Mouse (Mus musculus) adrenal gland, postnatal 36 days (tissue): ENCODE measurements around the gene Ick. TPM values are rescaled to one million over a fixed set of nuclear protein-coding genes. Genes with fewer than 3 reads are reported as not detected.

ENCODE experiments used
- DNase-seq, 2 experiments: peaks; one replicate each; pipeline ENCODE4 v3.0.0; 2021; ENCODE audit warnings: mixed read lengths in 1 of 2
- total RNA-seq, 2 experiments: library from RNA; stranded (reverse); gene quantifications; 2 replicates each; pipeline ENCODE4 v1.2.3; 2021

Ick gene
- total RNA-seq, 2 experiments from 2014 or later = 17.5 to 20.4 TPM

- DNase-seq = peak; percentile 76 to 80
Observed at GRCm38 (mm10) chr9:78191736-78192135, 82.7 kb downstream of the Ick start.

DNA sequence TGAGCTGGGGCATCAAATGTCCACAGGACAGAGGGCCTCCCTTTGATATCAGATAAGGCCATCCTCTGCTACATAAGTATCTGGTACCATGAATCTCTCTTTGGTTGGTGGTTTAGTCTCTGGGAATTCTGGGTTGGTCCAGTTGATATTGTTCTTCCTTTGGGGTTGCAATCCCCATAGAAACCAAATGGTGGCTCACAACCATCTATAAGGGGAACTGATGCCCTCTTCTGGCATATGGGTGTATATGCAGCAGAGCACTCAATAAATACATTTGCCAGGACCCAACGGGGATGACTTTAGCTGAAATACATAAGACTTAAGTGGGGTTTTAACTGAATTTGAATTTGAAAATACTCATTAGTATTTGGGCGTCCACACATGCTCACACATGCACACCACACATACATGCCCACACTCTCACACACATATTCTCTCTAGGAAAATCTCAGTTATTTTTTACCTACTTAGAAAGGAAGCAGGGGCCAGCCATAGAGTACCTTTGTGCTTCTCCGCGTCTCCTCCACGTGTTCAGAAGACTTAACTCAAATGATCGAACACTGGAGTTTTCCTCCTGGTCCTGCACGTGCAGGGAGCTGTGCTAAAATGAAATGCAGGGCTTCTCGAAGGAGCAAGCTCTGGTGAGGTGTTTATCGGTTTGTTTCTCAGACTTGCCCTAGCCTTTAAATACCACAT lies 85.1 kb downstream of the Ick start:
- DNase-seq = peak; percentile 38 to 52

DNA sequence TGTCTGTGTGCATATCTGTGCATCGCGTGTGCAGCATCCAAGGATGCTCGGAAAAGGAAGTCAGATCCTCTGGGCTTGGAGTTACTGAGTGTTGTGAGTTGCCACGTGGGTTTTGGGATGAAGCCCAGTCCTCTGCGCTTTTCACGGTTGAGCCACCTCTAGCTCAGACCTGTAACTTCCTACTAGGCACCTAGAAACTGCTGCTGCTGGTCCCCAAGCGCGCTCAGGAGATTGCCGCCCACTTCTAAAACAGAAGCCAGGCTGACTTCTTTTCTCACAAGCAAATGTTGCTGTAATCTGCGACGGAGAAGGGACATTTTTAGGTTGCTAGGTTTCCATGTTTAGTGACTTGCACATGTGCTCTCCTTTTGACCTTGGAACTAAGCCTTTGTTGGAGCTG lies 86.0 kb downstream of the Ick start:
- no peak for DNase-seq

GRCm38 (mm10) chr9:78197801-78198200 lies 88.8 kb downstream of the Ick start:
- DNase-seq = no peak

DNA sequence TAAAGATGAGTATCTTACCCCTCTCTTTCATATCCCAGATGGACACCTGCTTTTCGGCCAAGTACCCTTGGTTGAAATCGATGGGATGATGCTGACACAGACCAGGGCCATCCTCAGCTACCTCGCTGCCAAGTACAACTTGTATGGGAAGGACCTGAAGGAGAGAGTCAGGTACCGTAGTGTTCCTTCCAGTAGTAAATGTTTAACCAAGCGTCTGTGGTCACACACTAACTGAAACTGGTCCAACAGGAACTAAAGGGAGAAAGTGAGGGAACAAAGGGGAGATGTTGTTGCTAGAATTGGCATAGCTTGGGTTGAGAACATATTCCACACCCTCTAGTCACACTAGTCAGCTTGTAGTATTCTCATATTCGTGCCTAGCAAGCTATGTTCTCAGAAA lies 95.2 kb downstream of the Ick start:
- DNase-seq = no peak

- no peak for DNase-seq
Observed at GRCm38 (mm10) chr9:78208956-78209355, 100.0 kb downstream of the Ick start.

DNA sequence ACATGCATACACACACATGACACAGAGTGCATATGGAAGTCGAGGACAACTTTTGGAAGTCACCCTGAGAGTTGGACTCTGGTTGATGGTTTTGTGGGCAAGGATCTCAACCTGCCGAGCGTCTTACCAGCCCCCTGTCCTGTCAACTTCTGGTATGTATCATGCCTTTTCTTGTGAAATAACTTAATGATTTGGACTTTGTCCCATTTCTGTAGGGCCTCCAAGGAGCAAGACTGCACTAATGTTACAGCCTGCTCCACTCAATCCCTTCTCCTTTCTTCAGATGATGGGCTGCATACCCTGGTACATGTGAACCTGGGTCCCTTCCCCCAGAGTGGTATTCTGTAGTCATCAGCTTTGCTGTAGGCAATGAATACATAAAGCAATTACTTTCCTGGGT lies 101.1 kb downstream of the Ick start:
- DNase-seq = no peak

GRCm38 (mm10) chr9:78210821-78211220 lies 101.8 kb downstream of the Ick start:
- DNase-seq = no peak

- DNase-seq = no peak
Observed at GRCm38 (mm10) chr9:78211521-78211920, 102.5 kb downstream of the Ick start.

DNA sequence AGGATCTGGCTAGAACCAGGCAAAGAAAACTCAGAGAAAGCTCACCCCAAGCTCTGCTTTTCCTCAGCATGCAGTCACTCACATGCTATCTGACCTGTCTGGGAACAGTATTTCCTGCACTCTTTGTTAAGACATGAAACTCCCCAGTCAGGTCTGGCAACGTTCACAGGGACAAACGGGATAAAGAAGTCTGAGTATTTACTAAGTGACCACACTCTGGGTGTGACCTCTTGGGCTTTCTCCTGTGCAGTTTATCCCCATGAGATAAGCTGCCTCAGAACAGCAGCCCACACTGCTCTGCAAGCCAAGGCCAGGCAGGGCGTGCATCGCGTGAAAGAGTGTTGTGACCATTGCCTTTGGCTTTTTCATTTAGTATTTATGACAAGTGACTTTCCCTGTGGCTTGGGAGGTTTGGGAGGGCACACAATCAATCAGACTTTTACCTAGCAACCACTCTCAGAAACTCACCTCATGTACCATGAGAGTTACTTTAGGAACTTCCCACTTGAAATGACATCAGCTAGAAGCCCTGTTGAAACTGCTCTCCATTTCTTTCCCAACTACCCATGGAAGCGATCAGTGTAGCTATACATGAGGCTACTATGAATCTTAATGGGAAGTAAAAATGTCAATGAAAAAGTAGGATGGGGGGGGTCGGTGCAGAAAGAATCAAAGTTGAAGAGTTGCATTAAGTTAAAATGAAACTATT lies 103.5 kb downstream of the Ick start:
- peak in 1 of 2 experiments; percentile 33 for DNase-seq

DNA sequence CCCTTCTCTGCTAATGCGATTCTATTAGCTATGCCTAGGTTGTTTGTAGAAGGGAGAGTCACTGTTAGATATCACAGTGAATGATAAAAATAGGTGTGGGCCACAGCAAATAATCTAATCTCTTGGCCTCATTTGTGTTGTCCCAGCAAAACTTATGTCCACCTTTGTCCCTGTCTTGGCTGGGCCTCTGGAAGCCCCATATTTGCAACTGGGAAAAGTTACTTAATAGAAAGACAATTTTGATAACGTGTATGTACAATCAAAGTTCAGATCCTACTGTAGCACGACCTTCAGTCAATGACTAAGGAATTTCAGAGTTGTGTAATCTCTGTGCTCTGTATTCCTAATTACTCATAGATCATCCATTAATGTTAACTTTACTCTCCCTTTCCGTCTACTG lies 108.1 kb downstream of the Ick start:
- no peak for DNase-seq

Other genes starting within 250 kb of the Ick start
- gene Elovl5, start 191.8 kb upstream of the Ick start, total RNA-seq = 100 to 1,000 TPM; 613 to 759 TPM
- gene Gcm1, start 57.3 kb upstream of the Ick start, total RNA-seq = not detected
- gene Fbxo9, start 127 bp upstream of the Ick start, total RNA-seq = 100 to 1,000 TPM in 1 of 2 experiments, 10 to 100 TPM in 1; 77.1 to 101 TPM
- gene Gsta4, start 73.6 kb downstream of the Ick start, total RNA-seq = 10 to 100 TPM; 37.1 to 47.6 TPM
- gene Gsta1, start 121.5 kb downstream of the Ick start, total RNA-seq = 1 to 10 TPM in 1 of 2 experiments, not detected in 1; 1.1 TPM
- not detected for gene Gm3776, start 147.9 kb downstream of the Ick start, total RNA-seq
- gene Gm10639, start 180.7 kb downstream of the Ick start, total RNA-seq = not detected
- not detected for gene Omt2a, start 205.6 kb downstream of the Ick start, total RNA-seq
- gene Omt2b, start 218.4 kb downstream of the Ick start, total RNA-seq = not detected
- 1 to 10 TPM in 1 of 2 experiments, not detected in 1; 9.2 TPM for gene Gsta2, start 246.6 kb downstream of the Ick start, total RNA-seq